Mouse (Mus musculus): Measurements from ENCODE around the gene Arfgef3. TPM values are rescaled to one million over a fixed set of nuclear protein-coding genes. Genes with fewer than 3 reads are reported as not detected.
"Not testable (repeated sequence)": the region's sequence is repeated elsewhere in the genome, so short reads cannot be mapped to it uniquely, and the experiment has no call there.

The Arfgef3 gene
- polyA plus RNA-seq, 1 experiment from 2014 or later = 0.44 TPM

DNA sequence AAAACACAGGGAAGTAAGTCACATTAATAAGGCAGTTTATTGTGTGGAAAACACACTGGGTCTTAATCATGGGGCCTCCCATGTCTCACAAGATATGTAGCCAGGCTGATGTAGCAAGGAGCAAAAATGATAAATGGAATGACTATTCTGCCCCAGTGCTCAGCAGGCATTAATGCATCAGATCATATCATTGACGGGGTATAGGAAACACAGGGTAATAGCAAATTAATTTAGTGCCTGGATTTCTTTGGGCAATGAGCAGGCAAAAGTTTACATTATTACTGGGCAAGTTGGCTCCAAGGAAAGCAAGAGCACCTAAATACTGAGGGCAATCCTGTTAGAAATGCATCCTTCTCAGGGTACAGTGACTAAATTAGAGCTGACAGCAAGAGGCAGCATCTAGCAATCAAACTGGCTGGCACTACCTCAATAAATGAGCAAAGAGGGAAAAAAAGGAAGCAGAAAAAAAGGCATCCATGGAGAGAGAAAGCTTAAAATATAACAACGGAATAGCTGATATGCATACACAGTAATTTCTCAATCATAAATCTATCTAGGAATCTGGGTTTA is 62.3 kb downstream of the Arfgef3 start:
- no peak for DNase-seq (ENCODE audit: low spot score)

DNA sequence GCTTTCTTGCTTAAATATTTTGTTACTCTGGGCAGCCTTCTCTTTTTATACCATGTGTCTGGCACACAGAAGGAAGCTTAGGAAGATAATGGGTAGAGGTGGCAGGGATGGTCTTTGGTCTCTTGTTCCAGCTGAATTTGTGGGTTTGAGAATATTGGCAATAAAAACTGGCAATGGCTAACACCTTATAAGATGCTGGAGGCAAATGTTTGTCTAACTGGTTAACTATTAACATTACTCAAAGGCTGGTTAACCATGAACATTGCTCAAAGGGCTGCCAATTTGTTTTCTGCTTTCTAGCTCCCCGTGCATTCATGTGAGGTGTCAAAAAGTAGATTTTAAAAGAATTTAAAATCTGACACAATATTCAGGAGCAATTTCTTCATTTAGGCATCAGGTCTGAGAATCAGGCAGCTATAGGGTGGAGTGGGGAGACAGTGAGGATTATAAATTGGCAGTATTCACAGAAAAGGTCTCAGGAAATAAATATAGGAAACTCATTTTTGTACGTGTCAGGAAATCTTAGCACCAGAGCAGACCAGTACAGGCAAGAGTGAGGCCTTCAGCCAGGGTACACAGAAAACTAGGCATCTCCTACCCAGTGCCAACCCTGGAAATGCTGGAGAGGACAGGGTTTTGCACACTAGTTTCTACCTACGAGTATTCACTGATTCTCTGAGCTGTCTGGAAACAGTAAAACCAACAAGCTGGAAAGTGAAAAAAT is 62.9 kb downstream of the Arfgef3 start:
- no peak for DNase-seq (ENCODE audit: low spot score)

GRCm38 (mm10) chr10:18678836-18679235 is 64.9 kb downstream of the Arfgef3 start:
- DNase-seq (ENCODE audit: low spot score) = no peak

DNA sequence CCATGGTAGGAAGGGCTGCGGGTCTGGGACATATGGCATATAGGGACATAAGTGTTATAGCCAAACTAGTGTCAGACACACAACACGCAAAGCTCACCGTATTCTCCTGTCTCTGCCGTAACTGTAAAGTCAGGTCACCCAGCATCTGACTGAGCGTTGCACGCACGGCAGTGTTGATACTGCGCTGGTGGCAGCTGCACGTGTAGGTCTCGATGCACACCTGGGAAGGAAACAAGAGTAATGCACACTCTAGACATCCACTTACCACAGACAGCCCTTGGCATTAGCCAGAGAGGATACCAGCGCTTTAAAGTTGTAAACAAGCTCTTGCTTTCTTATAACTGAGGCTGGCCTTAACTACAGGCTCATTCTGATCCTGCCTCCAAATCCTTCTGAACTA is 79.0 kb downstream of the Arfgef3 start:
- peak; percentile 84 for DNase-seq (ENCODE audit: low spot score)

DNA sequence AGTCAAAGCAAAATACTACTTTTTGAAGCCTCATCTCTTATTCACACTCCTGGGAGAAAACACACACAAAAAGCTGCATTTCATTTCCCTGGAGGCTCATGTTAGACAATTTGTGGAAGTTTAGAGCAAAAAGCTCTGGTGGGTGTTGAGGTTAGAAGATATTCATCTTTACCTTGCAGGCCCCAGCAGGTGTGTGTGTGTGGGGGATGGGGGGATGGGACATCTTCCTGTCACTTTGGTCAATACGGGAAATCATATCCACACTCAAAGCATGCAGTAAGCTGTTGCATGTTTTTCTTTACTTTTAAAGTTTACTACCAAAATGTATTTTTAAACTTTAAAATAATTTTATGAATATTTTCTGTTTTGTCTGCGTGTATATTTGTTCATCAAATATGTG is 79.7 kb downstream of the Arfgef3 start:
- peak; percentile 75 for DNase-seq (ENCODE audit: low spot score)

DNA sequence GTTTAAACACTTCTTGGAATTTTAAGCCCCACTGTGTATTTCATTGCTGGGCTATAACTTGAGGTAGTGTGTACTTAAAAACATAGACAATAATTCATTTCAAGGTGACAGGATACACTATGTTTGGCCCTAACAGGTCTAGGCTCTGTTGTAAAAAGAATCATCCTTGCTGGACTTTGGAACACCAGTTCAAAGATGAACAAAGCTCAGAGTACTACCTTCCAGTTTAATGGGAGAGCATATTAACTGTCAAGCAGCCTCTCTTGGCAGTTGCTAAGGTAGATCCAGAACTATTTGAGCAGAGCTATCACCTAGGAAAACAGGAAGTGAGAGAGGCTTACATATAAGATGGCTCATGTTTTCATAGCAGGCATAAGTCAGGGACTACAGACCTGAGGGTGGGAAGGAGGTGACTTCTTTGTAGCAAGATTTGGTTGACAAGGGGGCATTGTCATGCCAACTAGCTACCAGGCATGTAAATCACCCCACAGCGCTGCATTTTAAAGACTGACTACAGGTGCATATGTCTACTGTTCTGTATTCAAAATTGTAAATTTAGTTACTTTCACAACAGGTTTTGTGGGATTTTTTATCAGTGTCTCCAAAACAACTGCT is 82.0 kb downstream of the Arfgef3 start:
- peak; percentile 10 for DNase-seq (ENCODE audit: low spot score)

- DNase-seq (ENCODE audit: low spot score) = no peak
Observed at GRCm38 (mm10) chr10:18660998-18661397, 82.8 kb downstream of the Arfgef3 start.

- no peak for DNase-seq (ENCODE audit: low spot score)
Observed at GRCm38 (mm10) chr10:18657588-18657987, 86.2 kb downstream of the Arfgef3 start.

- no peak for DNase-seq (ENCODE audit: low spot score)
Observed at GRCm38 (mm10) chr10:18647069-18647468, 96.7 kb downstream of the Arfgef3 start.

DNA sequence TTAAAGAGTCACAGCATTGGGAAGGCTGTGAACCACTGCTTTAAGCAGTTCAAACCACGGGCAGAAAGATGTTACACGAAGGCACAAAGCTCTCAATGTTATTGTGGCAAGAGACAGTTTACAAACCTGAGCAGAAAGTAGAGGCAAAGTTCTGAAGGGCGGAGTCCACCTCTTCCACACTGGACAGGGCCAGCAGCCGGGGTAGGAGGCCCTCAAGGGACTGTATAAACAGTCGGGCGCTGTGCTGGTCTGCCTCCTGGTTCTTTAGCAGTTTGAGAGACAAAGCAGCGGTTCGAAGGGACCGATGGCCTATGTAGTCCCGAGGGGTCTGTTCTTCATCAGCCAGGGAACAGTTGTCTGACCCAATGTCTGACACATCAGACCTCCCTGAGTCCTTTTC is 97.7 kb downstream of the Arfgef3 start:
- no peak for DNase-seq (ENCODE audit: low spot score)

- no peak for DNase-seq (ENCODE audit: low spot score)
Observed at GRCm38 (mm10) chr10:18644346-18644745, 99.4 kb downstream of the Arfgef3 start.

DNA sequence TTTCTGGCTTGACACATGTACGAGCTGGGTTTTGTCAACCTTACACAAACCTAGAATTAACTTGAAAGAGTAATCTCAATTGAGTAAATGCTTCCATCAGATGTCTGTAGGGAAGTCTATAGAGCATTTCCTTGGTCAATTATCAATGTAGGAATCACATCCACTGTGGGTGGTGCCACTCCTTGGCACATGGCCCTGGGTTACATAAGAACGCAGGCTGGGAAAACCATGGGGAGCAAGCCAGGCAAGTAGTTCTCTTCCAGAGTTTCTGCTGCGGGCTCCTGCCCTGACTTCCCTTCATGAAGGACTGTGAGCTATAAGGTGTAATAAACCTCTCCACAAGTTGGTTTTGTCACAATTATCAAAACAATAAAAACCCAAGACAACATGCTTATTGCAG is 100.2 kb downstream of the Arfgef3 start:
- DNase-seq (ENCODE audit: low spot score) = no peak

- no peak for DNase-seq (ENCODE audit: low spot score)
Observed at GRCm38 (mm10) chr10:18642854-18643253, 100.9 kb downstream of the Arfgef3 start.

DNA sequence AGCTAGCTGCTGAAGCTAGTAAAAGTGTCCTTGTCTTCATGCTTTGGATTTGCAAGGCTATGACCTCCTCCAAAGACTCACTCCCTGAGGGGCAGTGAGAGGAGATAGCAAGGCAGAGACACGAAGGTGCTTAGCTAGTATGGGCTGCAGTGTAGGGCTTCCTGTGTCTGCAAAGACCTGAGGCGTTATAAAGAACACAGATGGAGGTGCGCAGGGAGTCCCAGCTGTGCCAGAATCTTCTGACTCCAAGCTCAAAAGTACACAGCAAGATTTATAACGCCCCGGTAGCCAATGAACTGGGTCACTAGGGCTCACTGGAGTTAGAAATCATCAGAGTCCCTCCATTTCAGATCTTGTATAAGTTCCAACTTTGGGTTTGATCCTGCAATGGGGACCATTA is 103.2 kb downstream of the Arfgef3 start:
- peak; percentile 25 for DNase-seq (ENCODE audit: low spot score)

DNA sequence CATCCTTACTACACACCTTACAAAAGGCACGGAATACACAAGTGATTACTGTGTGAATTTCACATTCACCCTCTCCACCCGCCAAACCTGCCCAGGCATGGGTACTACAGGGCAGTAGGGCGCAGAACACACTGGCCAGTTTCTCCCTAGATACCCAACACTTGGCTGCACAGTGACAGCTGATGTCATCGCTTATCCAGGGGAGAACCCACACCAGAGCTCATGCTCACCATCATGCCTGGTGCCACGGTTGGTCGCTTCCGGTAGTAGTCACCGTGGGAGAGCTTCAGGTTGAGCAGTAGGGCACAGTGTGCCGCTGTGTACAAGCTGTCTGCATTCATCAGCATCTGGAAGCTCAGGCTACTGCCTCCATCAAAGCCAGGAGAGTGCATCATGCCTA is 108.3 kb downstream of the Arfgef3 start:
- DNase-seq (ENCODE audit: low spot score) = no peak

GRCm38 (mm10) chr10:18634405-18634985 is 109.3 kb downstream of the Arfgef3 start:
- DNase-seq (ENCODE audit: low spot score) = no peak

- DNase-seq (ENCODE audit: low spot score) = no peak
Observed at GRCm38 (mm10) chr10:18630498-18630897, 113.3 kb downstream of the Arfgef3 start.

GRCm38 (mm10) chr10:18627530-18627929 is 116.2 kb downstream of the Arfgef3 start:
- no peak for DNase-seq (ENCODE audit: low spot score)

DNA sequence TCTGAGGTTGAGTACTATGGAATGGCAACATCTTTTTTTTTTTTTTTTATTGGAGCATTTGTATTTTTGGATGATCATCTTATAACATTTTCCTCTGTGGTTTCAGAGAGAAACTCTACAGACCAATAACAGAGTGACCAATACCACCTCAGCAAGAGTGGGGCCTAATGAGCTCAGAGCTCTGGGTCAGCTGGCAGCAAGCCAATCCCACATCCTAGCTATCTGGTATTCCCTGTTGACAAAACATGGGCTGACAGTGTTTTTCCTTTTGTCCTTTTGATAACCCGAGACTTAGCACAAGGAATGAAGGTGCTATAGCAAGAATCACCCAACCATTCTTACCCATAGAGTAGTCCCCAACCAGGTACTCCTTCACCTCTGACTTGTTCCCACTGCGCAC is 131.0 kb downstream of the Arfgef3 start:
- DNase-seq (ENCODE audit: low spot score) = no peak

DNA sequence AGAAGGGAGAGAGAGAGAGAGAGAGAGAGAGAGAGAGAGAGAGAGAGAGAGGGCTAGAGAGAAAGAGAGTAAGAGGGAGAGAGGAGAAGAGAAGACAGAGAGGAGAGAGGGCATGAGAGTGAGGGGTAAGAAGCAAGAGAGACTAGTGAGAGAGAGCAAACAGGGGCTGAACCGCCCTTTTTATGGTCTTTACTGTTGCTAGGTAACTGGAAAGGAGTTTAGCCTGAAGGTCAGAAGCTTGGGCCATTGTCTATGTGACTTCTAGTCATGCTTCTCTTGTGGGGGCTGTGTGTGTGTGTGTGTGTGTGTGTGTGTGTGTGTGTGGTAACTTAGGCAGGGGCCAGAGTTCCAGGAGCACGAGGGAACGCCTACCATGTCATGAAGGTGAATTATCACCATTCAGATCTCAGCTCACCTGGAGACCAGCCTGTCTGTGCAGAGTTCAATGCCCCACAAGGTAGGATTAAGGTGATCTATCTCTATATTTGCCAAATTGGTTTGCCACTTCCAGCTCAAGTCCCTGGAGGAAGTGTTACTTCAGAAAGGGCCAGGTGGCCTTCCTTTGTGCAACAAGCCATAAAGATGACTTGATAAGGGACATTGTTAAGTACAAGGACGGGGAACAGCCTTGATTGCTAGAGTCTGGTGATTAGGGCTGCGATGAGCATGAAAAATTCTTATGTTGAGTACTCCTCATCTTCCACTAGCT is 138.8 kb downstream of the Arfgef3 start:
- DNase-seq (ENCODE audit: low spot score) = not testable (repeated sequence)

- peak; percentile 73 for DNase-seq (ENCODE audit: low spot score)
Observed at GRCm38 (mm10) chr10:18602030-18602429, 141.7 kb downstream of the Arfgef3 start.

GRCm38 (mm10) chr10:18597601-18598000 is 146.1 kb downstream of the Arfgef3 start:
- no peak for DNase-seq (ENCODE audit: low spot score)

Data from thymus, postnatal 0 days (tissue).